Mouse (Mus musculus) urinary bladder, adult 18-20 months (tissue): ENCODE data around the gene Rgs3.

Experiments used
- DNase-seq, 2 experiments: peaks; one replicate each; pipeline ENCODE4 v3.0.0; 2022; ENCODE audit warnings: low spot score in 2 of 2, mixed read lengths in 2 of 2

Rgs3 gene

DNA sequence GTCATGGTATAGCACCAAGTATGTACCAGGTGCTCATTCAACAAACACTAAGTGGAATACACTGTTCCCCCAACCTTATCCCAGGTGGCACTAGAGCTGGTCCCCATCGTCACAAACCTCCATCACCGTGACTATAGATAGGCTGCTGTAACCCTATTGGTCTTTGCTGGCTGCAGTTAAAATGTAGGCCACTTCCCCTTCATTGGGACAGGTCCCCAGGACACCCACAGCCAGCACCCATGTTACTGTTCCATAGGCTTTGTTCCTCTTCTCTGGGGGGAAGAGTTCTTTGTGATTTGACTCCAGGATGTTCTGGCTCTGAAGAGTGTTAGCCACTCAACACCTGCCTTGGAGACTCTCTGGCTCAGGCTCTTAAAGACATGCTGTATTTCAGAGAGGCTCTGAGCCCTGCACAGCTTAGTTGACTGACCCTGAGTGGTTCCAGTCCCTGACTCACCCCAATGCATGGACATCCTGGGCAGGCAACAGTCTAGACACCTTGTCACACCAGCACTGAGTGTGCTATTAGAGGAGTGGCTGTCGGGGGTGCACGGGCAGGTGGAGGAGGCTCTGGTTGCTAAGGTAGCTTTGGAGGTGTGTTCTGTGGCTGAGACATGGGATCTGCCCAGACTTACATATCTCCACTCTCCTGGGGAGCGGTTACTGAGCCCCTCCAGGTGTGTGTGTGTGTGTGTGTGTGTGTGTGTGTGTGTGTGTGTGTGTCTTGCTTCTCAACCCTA, 94.4 kb downstream of the Rgs3 start:
- DNase-seq = no peak

DNA sequence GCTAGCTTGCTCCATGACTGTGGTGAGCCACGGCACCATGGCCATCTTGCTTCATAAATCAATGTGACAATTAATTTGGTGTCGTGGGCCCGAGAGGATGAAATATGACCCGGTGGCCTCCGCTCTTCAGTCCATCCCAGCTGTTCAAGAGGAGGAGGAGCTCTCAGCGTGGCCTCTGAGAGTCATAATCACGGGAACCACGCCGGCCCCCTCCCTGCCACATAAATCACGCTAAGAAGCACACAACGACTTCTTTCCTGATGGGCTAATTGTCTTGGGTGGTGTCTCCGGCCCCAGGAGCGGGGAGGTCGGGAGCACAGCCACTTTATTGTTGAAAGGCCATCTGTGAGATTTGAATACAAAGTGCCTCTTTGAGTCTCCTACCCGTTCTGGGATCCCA, 99.6 kb downstream of the Rgs3 start:
- DNase-seq = no peak

DNA sequence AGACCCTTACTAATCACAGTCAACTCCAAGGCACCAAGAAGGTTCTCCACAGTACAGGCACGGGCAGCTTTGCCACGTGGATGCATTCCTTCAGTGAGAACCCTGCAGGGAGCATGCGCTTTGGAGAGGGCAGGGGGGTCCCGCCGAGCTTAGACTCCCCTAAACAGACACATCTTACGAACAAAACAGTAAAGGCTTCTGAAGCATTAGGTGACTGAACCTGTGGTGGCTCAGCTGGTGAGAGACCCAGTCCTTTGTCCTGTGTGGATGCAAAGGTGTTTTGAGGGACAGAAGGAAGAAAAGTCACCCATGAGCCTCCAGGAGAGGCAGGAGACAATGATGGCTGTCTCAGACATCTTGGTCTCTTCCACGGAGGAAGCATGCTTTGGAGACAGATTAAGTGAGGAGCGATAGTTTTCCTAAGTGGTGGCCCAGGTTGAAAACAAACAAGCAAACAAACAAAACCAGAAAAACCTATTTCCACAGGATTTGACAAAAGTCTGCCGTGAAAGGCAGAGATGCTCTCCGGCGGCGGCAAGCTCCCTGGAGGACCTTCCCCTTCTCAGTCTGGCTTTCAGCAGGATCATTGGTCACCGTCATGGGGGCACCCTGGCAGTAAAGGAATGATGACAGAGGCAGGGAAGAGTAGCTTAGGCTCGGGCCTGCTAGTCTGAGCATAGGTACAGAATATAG, 100.4 kb downstream of the Rgs3 start:
- DNase-seq = no peak

DNA sequence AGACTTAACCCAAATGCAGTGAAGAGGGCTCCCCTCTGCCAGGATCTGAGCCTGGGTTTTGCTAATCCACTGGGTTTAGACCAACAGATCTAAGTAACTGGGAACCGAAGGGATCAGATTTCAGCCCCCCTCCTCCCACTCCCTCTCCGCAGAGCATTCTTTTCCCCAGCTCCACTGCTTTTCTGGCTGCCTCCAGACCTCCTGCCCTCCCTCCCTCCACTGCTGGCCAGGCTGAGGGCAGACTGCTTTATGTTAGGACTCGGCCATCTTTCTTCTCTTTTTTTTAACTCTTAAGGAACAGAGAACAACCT, 100.9 kb downstream of the Rgs3 start:
- DNase-seq = no peak

DNA sequence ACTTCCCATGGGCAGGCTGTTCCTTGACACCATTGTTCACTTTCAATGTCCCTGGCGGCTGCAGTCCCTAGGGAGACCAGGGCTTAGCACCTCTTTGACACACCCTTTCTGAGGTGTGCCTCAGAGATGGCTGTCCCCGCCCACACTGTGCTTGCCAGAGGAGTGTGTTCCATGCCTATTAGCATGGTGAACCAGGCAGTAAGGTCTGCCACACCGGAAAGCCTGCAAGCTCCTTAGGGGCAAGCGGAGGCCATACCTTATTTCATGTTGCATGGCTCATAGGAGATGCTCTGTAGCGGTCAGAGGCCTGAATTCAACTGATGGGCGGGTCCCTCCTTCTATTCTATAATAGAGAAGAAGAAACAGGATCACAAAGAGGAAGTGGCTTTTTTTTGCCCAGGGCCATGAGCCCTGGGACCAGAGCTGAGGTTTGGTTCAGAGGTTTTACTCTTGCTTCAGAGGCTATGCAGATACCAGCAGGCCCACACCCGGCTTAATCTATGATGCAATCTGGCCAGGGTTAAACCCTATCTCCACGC, 101.7 kb downstream of the Rgs3 start:
- no peak for DNase-seq

DNA sequence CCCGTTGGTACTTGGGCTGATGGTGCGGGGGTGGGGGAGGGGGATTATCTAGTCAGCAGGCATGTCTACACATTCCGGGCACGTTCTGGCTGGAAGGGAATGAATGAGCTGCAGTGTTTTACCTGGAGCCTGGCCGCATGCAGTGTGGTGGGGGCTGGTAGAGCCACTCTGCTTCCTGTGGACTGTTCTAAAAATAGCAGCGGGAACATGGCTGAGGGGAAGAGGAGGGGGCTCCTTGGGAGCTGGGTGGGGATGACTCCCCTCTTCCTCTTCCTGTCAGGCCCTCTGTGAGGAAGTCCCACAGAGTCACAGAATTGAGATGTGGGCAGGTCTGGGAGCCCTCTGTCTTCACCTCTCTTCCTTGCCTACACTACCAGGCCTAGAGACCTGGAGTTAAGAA, 103.7 kb downstream of the Rgs3 start:
- no peak for DNase-seq

DNA sequence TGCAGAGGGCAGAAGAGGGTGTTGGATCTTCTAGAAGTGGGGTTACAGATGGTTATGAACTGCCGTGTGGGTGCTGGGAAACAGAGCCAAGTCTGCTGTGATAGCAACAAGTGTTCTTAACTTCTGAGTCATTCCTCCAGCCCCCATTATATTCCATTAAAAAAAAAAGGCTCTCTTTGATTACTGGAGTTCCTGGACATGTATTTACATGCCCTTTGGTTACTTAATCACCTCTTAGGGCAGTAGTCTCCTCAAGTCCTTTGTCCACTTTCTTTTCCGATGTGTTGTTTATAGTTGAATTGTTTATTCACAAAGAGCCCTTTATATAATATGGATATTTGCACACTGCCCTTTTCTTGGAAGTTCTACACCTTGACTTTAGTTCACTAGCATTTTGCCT, 106.2 kb downstream of the Rgs3 start:
- DNase-seq = no peak

DNA sequence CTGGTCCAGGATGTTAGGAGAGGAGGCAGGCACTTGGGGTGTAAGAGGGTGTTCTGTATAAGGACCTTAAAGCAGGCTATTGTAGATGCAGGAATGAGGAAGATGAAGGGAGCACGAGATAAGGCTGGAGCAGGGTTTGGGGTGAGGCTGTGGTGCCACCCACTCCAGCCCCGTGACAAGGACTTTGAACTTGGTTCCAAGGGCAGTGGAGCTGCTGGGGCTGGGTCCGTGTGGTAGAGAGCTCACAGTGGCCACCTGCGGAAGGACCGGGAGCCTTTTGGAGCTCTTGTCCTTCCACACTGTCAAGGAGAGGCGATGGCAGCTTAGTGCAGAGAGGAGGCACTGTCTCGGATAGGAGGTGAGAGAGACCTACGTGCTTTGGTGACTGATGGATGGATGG, 109.0 kb downstream of the Rgs3 start:
- DNase-seq = no peak

DNA sequence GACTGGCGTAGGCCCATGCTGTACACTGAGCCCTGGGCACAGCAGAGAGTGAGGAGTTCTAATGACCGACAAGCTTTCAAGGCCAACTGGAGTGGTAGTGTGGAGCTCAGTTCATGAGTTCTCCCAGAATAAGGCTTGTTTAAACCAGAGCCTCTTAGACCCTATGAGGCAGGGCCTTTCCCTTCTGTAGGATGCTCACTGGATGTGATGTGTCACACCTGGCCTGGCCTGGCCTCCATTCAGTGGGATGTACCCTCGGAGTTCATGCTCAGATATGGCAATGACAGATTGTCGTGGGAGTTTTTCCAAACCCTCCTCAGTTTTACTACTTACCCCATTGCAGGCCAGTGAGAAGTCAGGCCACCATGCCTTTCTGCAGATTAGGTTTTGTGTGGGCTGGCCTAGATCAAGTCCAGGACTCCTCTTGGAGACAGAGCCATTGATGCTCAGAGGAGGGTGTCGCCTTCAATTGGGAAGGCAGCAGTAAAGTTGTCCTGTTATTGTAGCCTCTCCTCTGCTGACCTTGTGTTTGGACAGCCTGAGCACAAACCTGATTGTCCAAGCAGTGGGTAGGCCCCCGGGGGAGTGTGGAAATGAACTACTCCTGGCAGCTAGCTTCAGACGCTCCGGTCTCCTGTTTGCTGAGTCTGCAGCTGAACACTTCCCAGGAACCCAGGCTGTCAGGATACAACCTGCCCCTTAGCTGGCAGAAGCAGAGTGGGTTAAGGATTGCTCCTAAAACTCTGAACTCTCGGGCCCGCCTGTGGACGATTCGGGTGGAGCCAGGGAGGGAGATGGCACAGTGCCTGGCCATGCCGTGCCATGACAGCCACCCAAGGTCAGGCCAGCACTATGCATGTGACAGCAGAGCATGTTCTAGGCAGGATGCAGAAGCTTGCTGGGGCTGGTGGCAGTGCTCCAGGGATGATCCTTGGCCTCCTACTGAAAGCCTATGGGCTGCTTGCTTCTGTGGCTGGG, 109.7 kb downstream of the Rgs3 start:
- DNase-seq = no peak

DNA sequence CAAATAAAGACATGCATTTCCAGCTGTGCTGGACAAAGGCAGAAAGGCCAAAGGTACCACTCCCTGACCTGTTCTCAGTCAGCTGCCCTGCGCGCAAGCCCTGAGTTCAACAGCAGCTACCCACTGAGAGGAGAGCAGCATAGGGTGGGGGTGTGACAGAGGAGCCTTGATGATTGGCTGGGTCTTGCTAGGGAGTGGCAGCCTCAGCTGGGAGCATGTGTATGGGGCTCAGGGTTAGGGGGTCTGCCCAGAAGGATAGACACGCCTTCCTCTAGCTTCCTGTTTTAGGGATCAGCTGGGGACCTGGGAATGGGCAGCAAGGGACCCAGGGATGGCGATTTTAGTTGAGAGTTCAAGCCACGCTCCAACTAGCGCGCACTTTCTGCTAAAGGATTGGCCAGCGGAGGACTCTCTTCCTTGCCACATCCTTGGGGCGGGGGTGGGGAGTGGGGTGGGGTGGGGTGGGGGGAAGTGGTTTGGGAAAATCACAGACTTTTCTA, 113.9 kb downstream of the Rgs3 start:
- no peak for DNase-seq

DNA sequence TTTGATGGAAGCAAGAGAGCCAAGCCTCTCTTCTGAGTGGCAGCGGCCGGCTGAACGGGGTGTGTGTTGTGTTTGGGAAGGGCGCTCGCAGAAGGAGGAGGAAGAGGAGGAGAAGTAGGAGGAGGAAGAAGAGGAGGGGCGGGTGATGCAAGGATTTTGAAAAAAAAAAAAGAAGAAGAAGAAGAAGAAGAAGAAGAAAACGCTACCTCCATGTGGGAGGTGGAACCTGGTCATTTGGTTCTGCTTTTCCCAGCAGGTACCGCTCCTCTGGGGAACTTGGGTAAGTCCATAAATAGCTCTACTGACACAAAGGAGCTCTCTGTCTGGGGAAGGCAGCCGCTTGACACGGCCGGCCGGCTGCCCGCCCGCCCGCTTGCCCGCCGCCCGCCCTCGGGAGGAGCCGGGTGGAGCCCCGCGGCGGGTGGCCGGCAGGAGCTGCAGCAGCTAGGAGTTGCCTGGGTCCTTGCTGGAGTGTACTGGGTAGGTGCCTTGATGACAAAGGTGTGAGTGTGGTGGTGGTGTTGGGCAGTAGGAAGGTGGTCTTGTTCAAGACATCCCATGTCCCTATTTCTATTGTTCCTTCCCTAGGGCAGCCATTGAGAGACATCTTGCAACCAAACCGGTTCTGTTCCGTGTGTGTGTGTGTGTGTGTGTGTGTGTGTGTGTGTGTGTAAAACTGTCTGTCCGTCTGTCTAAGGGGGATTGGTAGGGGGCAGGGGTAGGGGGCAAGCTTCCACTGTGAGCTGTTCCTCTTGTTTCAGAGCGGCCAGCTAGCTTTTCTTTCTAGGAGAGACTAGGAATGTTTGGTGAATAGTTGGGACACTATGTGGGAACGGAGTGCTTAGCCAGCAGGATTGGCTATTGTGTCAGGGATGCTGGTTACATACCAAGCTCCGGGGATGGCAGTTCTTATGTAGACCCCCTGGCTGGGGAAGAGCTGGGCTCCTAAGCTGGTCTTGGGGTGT, 114.7 kb downstream of the Rgs3 start:
- DNase-seq = no peak

DNA sequence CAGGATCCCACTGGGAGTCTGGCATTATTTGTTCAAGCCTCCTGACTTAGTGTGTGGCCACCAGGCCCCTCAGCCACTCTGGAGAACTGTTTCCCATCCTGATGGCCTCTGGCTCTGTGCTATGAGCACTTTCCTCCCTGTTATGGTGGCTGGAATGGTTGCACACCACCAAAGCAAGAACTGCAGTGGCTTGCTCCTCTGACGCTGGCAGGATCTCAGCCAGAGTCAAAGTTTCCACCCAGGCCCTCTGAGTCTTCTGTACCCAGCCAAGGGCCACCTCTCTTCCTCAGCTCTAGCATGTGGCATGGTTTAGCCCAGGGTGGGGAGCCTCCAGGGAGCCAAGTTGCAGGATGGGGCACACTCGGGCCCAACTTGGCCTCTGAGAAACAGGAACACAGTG, 115.7 kb downstream of the Rgs3 start:
- DNase-seq = no peak

DNA sequence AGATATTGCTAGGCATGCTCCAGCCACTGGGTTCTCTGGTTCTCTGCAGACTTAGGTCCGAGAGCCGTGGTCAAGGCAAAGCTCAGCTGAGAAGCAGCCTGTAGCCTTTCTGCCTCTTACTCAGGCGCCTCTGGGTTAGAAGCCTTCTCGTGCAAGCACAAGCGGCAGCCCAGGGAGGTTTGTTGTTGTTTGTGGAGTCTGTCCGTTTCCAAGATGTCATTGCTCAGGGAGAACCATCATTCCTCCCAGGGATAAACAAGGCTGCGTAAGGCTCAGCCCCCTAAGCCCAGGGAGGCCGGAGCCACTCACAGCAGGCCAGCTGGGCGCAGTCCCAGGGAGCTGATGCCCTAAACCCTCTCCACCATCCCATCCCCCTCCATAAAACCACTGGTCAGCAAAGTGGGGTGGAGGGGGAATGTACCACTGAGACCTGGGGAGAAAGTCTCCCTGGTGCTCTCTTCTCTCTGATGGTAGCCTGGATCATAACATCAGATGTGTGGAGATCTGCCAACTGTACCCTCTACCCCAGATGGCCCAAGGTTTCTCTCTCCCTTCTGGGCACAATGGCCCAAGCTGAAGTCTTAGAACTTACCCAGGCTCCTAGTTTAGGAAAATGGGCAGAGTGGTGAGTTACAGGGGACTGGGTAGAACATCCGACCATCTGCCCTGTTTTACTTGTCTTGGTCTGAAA, 117.5 kb downstream of the Rgs3 start:
- DNase-seq = no peak

DNA sequence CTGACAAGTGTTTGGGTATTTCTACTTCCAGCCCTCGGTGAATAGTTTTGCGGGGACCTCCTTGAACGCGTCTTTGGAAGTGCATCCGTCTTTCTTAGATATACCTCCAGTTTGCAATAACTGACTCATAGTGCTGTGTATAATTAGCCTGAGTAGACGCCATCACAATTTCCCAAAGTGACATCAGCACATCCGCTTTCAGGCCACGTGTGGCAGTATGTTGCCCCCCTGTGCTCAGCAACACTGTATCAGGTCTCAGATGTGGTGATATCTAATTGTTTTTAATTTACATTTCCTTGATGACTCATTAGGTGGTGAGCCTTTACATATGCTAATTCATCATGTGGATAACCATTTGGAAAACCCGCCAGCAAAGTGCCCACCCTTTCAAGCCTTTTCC, 119.5 kb downstream of the Rgs3 start:
- no peak for DNase-seq

DNA sequence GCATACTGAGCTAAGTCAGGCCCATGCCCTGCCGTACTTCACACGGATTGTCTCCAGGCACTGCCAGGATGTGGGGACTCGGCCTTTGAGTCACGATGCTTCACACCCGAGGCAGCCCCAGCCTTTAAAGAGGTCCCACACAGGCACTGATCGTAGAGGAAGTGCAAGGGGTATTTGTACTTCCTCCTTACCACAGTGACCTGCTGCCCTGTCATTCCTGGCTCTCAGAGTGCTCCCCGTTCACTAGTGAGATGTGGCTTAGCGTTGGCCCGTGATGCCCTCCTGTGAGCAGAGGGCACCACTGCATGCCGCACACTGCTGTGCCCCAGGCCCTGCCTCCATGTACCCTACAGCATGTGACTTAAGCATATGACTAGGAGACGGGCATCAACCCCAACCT, 121.8 kb downstream of the Rgs3 start:
- no peak for DNase-seq

DNA sequence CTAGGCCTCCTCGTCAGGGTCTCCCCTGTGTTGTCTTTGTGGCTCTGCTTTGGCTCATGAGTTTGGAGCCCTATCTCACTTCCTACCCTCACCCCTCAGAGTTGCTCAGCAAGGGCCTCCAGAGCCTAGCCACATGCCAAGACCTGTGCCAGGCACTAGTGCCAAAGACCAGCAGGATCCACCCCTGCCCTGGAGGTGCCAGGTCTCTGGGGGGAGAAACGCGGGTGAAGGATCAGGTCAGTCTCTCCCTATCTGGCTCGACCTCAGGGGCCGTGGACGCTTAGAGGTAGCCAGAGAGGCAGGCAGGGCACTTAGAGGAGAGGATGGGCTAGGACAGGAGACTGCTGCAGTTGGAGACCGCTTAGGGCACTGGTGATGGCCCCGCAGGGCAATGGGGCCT, 122.7 kb downstream of the Rgs3 start:
- no peak for DNase-seq

DNA sequence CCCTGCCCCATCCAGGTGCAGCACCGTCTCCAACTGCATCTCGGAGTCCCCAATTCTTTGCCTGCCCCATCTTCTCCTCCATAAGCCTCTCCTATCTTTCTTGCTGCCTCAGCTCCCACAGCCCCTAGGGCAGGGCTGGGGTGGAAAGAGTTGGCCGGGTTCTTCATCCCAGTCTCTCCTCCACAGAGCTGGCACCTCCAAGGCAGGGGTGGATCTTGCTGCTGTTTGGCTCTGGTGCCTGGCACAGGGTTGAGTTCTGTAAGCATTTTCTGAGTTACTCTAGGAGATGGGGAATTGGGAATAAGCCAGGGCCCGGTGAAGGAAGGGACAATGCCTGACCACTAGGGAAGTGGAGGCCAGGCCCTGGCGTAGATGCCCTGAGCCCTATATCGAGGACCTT, 123.5 kb downstream of the Rgs3 start:
- no peak for DNase-seq

DNA sequence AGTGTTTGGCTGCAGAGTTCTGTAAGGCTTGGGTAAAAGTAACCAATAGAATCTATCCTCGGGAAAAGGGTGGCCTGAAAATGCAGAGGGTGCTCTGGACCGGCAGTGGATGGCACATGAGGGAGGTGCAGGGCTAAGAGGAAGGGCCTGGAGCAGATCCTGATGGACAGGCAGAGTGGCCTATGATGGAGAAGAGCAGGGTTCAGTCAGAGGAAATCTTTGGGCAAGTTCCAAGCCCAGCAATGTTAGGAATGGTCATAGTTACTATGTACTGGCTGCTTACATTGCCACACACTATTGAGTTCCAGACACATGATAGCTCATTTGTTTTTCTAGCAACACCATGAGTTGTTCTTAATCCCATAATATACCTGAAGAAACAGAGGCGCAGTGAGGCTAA, 124.7 kb downstream of the Rgs3 start:
- DNase-seq = no peak

DNA sequence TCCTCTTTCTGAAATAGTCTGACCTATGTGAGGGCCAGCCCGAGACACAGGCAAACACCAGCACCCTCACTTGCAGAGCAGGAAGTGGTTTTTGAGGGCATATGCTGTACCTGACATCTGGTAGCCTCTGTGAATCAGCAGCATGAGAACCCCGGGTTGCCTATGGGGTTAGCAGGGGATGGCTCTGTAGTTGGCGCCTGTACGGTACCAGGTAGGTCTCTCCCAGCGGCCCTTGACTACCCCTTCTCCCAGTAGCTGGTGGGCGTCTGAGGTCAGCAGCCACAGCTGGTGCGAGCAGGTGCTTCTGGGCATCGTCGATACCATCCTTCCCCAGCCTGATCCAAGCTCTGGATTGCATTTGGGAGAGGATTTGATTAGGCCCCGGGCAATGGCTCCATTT, 125.6 kb downstream of the Rgs3 start:
- DNase-seq = no peak

DNA sequence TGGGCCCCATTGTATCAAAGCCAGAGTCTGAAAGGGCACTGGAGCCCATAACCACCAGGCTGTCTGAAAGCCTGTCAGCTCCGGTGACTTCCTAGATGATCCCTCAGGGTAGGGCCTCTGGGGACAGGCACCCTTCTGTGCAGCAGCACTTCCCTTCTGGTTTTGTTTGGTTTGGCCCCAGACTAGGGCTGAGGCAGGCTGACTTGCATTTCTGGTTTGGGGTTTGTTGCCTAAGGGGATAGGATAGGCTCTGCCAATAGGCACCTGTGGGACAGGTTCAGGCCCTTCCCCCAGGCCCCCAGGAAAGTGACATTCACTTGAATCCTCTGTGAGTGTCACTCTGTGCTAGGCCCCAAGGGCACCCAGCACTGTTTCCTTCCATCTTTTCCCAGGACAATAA, 127.1 kb downstream of the Rgs3 start:
- peak in 1 of 2 experiments; percentile 80 for DNase-seq
